Mouse (Mus musculus) erythroblast, embryonic 14.5 days (primary cell): ENCODE measurements around the gene Ttyh3.

ENCODE experiments used
- GATA1 ChIP-seq: IDR thresholded peaks from 2 replicates; pipeline ENCODE4 v1.6.1; 2012; ENCODE audit warnings: low read length, inconsistent platforms, mixed read lengths
- TAL1 ChIP-seq: IDR thresholded peaks from 3 replicates; pipeline ENCODE4 v1.6.1; 2012; ENCODE audit warnings: low read length, inconsistent platforms, mixed read lengths

DNA sequence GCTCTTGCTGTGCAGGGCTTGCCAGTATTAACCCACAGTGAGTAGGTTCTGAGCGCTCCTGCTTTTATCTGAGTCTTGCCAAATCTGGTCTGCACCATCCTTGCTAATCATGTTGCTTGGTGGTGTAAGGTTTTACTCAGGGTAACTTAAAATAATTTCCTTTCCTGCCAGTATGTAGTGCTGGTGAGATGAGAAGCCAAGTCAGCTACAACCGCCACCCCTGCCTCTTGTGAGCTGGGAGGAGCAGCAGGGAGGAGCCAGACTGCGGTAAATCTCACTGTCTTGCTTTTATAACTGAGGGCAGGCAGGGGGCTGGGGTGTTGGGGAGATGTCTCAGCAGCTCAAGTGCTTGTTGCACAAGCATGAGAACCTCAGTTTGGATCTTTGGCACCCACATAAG, 39.6 kb upstream of the Ttyh3 start:
- TF ChIP-seq GATA1 (no peak), TAL1 (no peak)
